Mouse (Mus musculus) embryonic facial prominence, embryonic 12.5 days (tissue): ENCODE measurements around the gene F3. TPM values are rescaled to one million over a fixed set of nuclear protein-coding genes. Genes with fewer than 3 reads are reported as not detected.

Experiments
- polyA plus RNA-seq: library from polyadenylated mRNA; unstranded; fragments of >200 nt; fragmentation: Nextera tagmentation; extraction: Ambion mirVana; gene quantifications from 2 replicates; pipeline ENCODE4 v1.2.1, GENCODE M21; 2016

F3 gene
- polyA plus RNA-seq, 1 experiment from 2014 or later, result 15.2 TPM

Other genes starting within 250 kb of the F3 start
- 1.5 and 1.6 TPM in 2 replicates for gene Slc44a3, start 191.1 kb upstream of the F3 start, polyA plus RNA-seq
- gene 4930432M17Rik, start 52.8 kb upstream of the F3 start, polyA plus RNA-seq, result not detected in 2 replicates
- 64.2 and 65.5 TPM in 2 replicates for gene Abcd3, start 91.8 kb downstream of the F3 start, polyA plus RNA-seq
- gene Arhgap29, start 229.0 kb downstream of the F3 start, polyA plus RNA-seq, result 51.8 and 56.0 TPM in 2 replicates